Mouse (Mus musculus) testis, postnatal 14 days (tissue): ENCODE data around the gene Dennd2c.

Source experiments
- DNase-seq: peaks from one replicate; pipeline ENCODE4 v3.0.0; 2021; ENCODE audit warnings: low spot score

Gene Dennd2c

GRCm38 (mm10) chr3:103102454-103103390 is at the start of gene Dennd2c:
Dennd2c (plus strand) TSS chr3:103102604.
- DNase-seq: peak; percentile 96

- DNase-seq: no peak
These were observed 46.3 kb upstream of the Dennd2c start for GRCm38 (mm10) chr3:103056016-103056595.

DNA sequence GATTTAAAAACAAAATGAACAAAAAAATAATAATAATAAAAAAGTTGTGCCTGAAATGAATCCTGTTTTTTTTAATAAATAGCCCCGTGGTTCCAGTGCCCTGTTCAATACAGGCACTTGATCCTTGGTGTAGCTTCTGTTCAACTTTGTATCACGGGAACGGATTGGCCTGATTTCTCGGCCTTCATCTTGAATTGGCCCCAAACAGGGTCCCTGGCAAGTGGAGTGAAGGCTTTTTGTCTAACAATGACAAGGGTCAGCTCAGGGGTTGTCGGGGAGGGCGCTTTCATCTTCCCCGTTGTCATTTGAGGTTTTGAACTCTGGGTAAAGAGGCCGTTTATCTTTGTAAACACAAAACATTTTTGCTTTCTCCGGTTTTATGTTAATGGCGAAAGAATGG is 44.7 kb upstream of the Dennd2c start:
- DNase-seq: no peak

DNA sequence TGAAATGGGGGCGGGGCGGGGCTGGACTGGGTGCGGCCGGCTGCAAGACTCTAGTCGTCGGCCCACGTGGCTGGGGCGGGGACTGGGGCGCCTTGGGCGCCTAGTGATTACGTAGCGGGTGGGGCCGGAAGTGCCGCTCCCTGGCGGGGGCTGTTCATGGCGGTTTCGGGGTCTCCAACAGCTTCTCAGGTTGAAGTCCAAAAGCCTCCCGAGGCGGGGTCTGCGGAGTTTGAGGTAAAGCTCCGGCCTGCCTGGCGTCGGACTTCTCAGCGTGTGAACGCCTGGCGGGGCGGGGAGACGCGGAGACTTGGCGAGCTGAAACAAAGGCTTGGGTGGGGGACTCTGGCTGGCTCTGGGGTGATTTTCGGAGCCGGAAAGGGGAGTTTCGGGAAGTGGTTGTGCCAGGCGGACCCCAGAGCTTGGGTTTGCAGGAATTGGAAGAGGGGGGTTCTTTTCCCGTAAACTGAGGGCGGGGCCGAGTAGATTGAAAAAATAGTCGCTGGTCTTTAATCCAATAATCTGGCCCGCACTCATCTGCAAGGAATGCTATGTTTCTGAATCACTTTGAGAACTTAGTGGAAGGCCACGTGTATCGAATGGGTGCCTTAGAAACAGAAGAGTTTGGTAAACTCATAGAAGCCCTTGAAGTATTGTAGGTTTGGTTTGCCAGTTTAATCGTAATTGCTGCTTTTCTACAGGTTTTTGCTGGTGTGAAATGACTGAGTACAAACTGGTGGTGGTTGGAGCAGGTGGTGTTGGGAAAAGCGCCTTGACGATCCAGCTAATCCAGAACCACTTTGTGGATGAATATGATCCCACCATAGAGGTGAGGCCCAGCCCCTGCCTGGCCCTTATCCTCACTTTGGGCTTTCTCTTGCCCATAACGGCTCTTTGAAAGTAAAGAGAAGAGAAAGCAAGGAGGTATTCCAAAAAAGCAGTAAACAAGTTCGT is 43.9 kb upstream of the Dennd2c start, which contains the start of gene Nras:
Gene Nras (plus strand): TSS at position 79 of the 951 bp plus-strand sequence.
- peak; percentile 95 for DNase-seq

- no peak for DNase-seq
These were observed 35.5 kb upstream of the Dennd2c start for GRCm38 (mm10) chr3:103066927-103067326.

DNA sequence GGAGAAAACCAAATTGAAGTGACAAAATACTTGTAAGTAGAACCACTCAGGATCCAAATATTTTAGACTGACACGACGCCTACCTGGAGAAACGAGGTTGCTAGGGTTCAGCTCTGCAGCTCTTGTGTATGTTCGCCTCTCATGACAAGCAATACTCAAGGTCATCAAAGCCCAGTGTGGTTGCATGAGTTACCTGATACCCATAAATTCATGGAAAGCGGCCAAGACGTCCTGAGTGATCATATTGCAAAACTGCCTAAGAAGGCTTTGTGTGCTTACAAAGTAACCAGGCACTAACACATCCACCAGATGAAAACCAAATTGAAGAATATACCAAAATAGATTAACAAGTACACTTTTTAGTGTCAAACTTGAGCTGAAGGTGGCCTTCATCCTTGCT is 33.4 kb upstream of the Dennd2c start:
- no peak for DNase-seq

GRCm38 (mm10) chr3:103073771-103074170 is 28.6 kb upstream of the Dennd2c start, which contains the start of gene Ampd1:
Ampd1 (plus strand) TSS chr3:103074014.
- no peak for DNase-seq

DNA sequence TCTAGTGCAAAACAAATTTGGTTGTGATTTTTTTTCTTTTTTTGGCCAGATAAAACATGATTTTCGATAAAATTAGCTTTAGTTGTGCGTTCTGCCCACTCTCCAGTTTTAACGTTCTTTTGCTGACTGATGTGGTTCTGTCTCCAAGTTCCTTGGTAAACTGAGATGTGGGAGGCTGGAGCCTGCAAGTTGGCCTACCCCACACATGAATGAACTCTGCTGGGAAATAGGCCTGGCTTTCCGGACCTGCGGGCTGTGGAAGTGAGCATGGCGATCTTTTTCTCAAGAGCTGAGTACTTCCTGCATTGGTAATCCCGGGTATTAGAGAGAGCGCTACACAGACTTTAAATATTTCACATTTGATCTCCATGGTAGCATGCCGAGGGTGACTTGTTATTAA is 26.5 kb upstream of the Dennd2c start:
- no peak for DNase-seq

DNA sequence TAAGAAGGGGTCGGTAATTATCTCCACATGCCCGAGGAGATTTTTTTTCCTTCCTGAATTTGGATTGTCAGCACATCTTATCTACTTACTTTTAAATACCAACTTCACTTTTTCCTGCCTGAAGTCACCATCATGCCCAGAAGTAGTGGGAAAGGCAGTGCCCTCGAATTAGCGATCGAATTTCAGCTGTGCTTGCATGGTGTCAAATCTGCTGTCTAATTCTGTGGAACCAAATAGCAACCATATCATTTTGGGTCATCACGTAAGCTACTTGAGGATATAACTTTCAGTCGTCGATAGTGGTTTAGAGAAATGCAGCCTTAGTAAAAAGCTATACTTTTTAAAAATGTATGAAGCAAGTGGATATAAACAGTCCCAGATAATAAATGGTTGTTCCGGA is 25.9 kb upstream of the Dennd2c start:
- DNase-seq: no peak

GRCm38 (mm10) chr3:103079301-103079700 is 23.1 kb upstream of the Dennd2c start:
- DNase-seq: no peak

DNA sequence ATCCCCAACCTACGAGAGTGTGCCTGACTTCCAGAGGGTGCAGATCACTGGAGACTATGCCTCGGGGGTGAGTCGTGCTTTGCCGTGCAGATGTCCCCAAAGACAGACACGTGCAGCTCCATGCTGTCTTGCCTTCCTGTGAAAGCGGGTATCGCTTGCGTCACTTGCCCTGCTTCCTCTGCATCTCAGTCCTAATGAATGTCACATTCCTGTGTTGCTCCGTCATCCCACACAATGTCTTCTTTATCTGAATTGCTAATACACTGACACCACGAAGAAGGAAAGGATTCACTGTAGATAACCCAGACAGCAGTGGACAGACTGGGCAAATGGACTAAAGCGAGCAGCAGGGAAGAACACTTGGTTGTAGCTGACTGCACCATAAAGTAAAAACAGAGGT is 21.4 kb upstream of the Dennd2c start:
- DNase-seq: no peak

DNA sequence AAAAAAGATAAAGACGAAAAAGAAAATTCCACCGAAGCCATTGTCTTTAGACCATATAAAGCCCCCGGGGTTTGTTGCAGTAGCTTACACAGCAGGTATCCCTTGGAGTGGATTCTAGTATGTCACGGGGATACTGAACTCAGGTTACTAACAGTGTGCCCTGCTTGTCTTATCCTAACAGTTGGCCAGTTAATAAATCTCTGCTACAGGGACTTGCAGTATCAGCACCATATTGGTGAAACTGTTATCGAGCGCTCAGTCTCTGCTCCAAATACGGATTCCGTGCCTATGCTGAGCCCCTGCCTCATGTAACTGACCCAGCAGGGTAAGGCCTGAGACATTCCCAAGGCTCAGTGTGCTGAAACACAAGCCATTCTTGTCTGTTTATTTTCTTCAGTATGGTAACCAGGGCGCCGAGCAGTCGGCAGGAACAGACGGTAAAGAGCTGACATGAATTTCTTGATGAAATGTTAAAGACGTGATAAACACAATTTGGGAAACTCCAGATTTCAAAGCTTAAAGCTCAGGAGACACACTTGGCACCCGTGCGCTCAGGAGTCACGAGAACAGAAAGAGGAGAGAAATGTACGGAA is 20.4 kb upstream of the Dennd2c start:
- no peak for DNase-seq

DNA sequence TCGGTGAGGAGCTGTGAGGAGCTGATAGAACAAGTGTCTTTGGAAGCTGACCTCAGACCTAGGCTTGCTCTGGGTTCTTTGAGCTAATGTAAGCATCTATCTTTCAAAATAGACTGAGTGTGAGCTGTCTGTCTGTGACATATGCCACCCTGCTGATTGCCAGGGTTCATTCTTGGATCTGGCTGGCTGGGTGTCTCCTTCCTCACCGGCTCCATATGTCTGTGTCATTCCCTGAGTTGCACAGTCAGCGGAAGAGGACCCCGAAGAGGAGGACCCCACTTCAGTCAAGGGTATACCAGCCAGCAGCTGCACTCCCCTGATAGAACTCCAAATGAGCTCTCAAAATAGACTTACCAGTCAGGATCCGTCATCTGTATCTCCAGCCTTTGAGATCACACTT is 19.6 kb upstream of the Dennd2c start:
- no peak for DNase-seq

- no peak for DNase-seq
These were observed 16.4 kb upstream of the Dennd2c start for GRCm38 (mm10) chr3:103085986-103086385.

DNA sequence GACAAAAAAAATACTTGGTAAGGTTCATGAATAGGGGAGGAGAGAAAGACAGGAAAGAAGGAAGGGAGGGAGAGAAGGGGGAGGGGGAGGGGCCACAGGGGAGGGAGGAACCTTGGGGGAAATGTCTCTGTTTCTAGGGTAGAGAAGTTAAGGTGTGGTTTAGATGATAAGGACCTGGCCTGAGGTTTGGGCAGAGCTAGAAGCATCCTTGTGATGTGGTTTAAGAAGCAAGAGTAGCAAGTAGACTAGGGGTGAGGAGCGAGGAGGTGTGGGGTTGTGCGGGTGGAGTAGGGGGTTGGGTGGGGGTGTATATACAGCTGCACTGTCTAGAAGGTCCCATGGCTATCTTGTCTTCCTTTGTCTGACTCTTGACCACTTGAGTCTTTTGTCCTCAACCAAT is 10.7 kb upstream of the Dennd2c start:
- no peak for DNase-seq

- peak; percentile 33 for DNase-seq
These were observed 3.7 kb upstream of the Dennd2c start for GRCm38 (mm10) chr3:103098662-103099061.

GRCm38 (mm10) chr3:103099667-103100066 is 2.7 kb upstream of the Dennd2c start:
- DNase-seq: no peak

- DNase-seq: no peak
These were observed 1.7 kb upstream of the Dennd2c start for GRCm38 (mm10) chr3:103100735-103101134.

GRCm38 (mm10) chr3:103101194-103101593 is 1.2 kb upstream of the Dennd2c start:
- DNase-seq: no peak

DNA sequence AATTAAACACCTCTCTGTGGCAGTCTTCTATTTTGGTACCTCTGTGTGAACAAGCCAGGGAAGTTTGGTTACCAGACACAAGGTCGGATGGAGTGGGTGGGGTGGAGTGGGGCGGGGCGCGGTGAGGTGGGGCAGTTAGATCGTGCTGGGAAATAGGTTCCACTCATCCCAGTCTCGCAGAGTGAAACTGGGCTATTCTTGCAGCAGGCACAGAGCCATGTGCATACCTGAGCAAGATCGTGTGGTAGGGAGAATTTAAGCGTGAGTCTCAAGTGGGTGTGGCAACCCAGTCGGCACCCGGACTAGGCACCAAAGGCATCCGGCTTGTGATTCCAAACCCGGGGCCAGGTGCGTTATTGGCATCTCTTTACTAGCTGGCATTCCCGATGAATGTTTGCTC is 495 bp upstream of the Dennd2c start:
- DNase-seq: peak; percentile 15

DNA sequence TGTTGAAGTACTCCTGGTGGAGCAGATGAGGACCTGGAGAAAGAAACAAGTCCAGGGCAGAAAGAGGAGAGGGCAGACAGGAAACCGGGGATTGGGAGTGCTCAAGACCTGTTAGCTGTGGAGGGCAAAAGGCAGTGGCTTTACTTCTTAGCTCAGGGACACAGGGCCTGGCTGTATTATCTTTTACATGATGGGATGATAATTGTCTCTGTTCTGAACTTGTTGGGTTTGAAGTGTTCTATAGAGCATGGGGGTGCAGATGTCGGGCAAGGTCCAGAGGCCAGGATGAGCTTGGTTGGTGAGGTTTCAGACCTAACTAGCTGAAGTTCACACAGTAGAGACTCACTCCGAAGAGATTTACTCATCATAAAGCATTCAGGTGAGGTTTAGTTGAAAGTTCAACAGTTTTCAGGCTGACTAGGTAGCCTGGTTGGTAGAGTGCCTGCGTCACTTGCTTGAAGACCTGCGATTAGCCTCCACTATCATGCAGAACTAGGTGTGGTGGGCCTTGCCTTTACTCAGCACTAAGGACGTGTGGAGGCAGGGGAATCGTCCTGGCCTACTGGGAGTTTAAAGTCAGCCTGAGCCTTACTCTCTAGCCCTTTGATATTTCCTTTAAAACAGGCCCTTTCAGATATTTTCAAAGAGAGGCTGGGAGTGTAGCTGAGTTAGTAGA is 5.3 kb downstream of the Dennd2c start:
- no peak for DNase-seq
